14 mouse cellular contexts compared by ENCODE assay signal in genomic region chr7:27612940-27613339, GRCm38 (mm10). TPM values are rescaled to one million over a fixed set of nuclear protein-coding genes. Genes with fewer than 3 reads are reported as not detected.
DNase-seq lines count a peak whose midpoint lies in the region; ATAC-seq lines count a peak whose summit lies in the region.
"Had no signal": no experiment of that assay in that cellular context is flagged by ENCODE, and none has a peak within 500 bp of the region (broad histone marks: within the 10 kb centered on the region; RNA-seq: fewer than 3 reads in every experiment).

No protein-coding gene starts in this region.

- no peaks in the 10 kb centered on the region for H3K27me3 ChIP-seq in midbrain, embryonic 13.5 days
- no peaks in the 10 kb centered on the region for H3K27me3 ChIP-seq in midbrain, embryonic 10.5 days (ENCODE audit: low read depth, poor library complexity, severe bottlenecking)
- no peaks in the 10 kb centered on the region for H3K27me3 ChIP-seq in hindbrain, embryonic 12.5 days
- H3K27me3 ChIP-seq: embryonic facial prominence, embryonic 12.5 days; intestine, embryonic 15.5 days; liver, embryonic 15.5 days had no signal

- H3K9me3 ChIP-seq in midbrain, embryonic 13.5 days: no peaks in the 10 kb centered on the region
- no peaks in the 10 kb centered on the region for H3K9me3 ChIP-seq in midbrain, embryonic 10.5 days (replicated peaks)
- no peaks in the 10 kb centered on the region for H3K9me3 ChIP-seq in hindbrain, embryonic 12.5 days (replicated peaks)
- H3K9me3 ChIP-seq: embryonic facial prominence, embryonic 12.5 days; intestine, embryonic 15.5 days; limb, embryonic 10.5 days; liver, embryonic 15.5 days had no signal

- 70% methylated on average over 4 of the region's 4 CpGs for WGBS in midbrain, embryonic 13.5 days
- 87% methylated on average over 4 of the region's 4 CpGs for WGBS in midbrain, embryonic 10.5 days
- 80% methylated on average over 4 of the region's 4 CpGs for WGBS in hindbrain, embryonic 12.5 days

- intact Hi-C loops in left cerebral cortex, postnatal 10 days (cut with DNase I): no loop called here

- peaks cover 24% of the 10 kb centered on the region for H3K4me1 ChIP-seq in midbrain, embryonic 13.5 days (replicated peaks)
- H3K4me1 ChIP-seq in midbrain, embryonic 10.5 days: peaks cover 21% of the 10 kb centered on the region
- H3K4me1 ChIP-seq in hindbrain, embryonic 12.5 days: peaks cover 27% of the 10 kb centered on the region
- H3K4me1 ChIP-seq: embryonic facial prominence, embryonic 12.5 days; intestine, embryonic 15.5 days; limb, embryonic 10.5 days had no signal

- H3K9ac ChIP-seq in midbrain, embryonic 13.5 days (replicated peaks): 0 out of 2 replicates have a peak overlapping the region, but pooled peaks have one; percentile 10
- H3K9ac ChIP-seq in hindbrain, embryonic 12.5 days: no peak overlapping the region
- H3K9ac ChIP-seq: embryonic facial prominence, embryonic 12.5 days; intestine, embryonic 15.5 days; liver, embryonic 15.5 days had no signal

- no peak overlapping the region for H3K4me3 ChIP-seq in midbrain, embryonic 13.5 days (replicated peaks)
- H3K4me3 ChIP-seq in midbrain, embryonic 10.5 days: no peak overlapping the region
- no peak overlapping the region for H3K4me3 ChIP-seq in hindbrain, embryonic 12.5 days
- H3K4me3 ChIP-seq: embryonic facial prominence, embryonic 12.5 days; intestine, embryonic 15.5 days; limb, embryonic 10.5 days; liver, embryonic 15.5 days had no signal

- H3K27ac ChIP-seq in midbrain, embryonic 13.5 days: peak overlapping the region; percentile 88
- H3K27ac ChIP-seq in midbrain, embryonic 10.5 days (replicated peaks): no peak overlapping the region
- H3K27ac ChIP-seq in hindbrain, embryonic 12.5 days: peak overlapping the region; percentile 57
- H3K27ac ChIP-seq: embryonic facial prominence, embryonic 12.5 days; intestine, embryonic 15.5 days; limb, embryonic 10.5 days; liver, embryonic 15.5 days had no signal

- ATAC-seq in midbrain, embryonic 13.5 days: no peak
- no peak for ATAC-seq in hindbrain, embryonic 12.5 days (ENCODE audit: low FRiP score)
- ATAC-seq: intestine, embryonic 15.5 days had no signal

- H3K36me3 ChIP-seq in midbrain, embryonic 13.5 days: peaks cover 51% of the 10 kb centered on the region
- peaks cover 62% of the 10 kb centered on the region for H3K36me3 ChIP-seq in midbrain, embryonic 10.5 days
- peaks cover 44% of the 10 kb centered on the region for H3K36me3 ChIP-seq in hindbrain, embryonic 12.5 days

- no peak overlapping the region for H3K4me2 ChIP-seq in midbrain, embryonic 13.5 days (replicated peaks)
- H3K4me2 ChIP-seq in hindbrain, embryonic 12.5 days (replicated peaks): no peak overlapping the region
- H3K4me2 ChIP-seq: embryonic facial prominence, embryonic 12.5 days; intestine, embryonic 15.5 days; liver, embryonic 15.5 days had no signal

- DNase-seq in cerebellum, adult 8-10 months: peak; percentile 45
- no peak for DNase-seq in cerebellum, postnatal 4 days (ENCODE audit: low spot score in 2 of 2)
- DNase-seq in midbrain, embryonic 10.5 days (ENCODE audit: low spot score): no peak
- DNase-seq in yolk sac, embryonic 10.5 days (ENCODE audit: low spot score): no peak
- no peak for DNase-seq in left cerebral cortex, postnatal 10 days (ENCODE audit: extremely low spot score in 1 of 2, low spot score in 2 of 2)
- no peak for DNase-seq in frontal cortex, postnatal 36 days (ENCODE audit: low spot score in 2 of 2)
- DNase-seq: kidney, postnatal 36 days; lung, postnatal 4 days had no signal

RNA-seq across cellular contexts. Expression of gene Akt2, which starts 21.6 kb away (rescaled TPM):
- polyA plus RNA-seq in midbrain, embryonic 13.5 days (2015; fragmentation: Nextera tagmentation; extraction: Ambion mirVana): 64.3 and 67.4 TPM in 2 replicates
- polyA plus RNA-seq in midbrain, embryonic 10.5 days (2016; fragmentation: Nextera tagmentation; extraction: Ambion mirVana): 85.9 and 89.4 TPM in 2 replicates
- polyA plus RNA-seq in hindbrain, embryonic 12.5 days (2016; fragmentation: Nextera tagmentation; extraction: Ambion mirVana): 85.0 and 90.5 TPM in 2 replicates
- 100 to 1,000 TPM in 1 of 2 experiments, 10 to 100 TPM in 1; 92.2 to 103 TPM for total RNA-seq in left cerebral cortex, postnatal 10 days (2021)

RNA-seq across cellular contexts. Expression of gene Ttc9b, which starts 40.8 kb away (rescaled TPM):
- polyA plus RNA-seq in midbrain, embryonic 13.5 days (2015; fragmentation: Nextera tagmentation; extraction: Ambion mirVana): 37.0 and 40.5 TPM in 2 replicates
- 2.6 and 5.5 TPM in 2 replicates for polyA plus RNA-seq in midbrain, embryonic 10.5 days (2016; fragmentation: Nextera tagmentation; extraction: Ambion mirVana)
- 19.7 and 20.4 TPM in 2 replicates for polyA plus RNA-seq in hindbrain, embryonic 12.5 days (2016; fragmentation: Nextera tagmentation; extraction: Ambion mirVana)
- 100 to 1,000 TPM; 139 to 145 TPM for total RNA-seq in left cerebral cortex, postnatal 10 days (2021)

RNA-seq across cellular contexts. Expression of gene 2310022A10Rik, which starts 59.9 kb away (rescaled TPM):
- 34.6 and 36.6 TPM in 2 replicates for polyA plus RNA-seq in midbrain, embryonic 13.5 days (2015; fragmentation: Nextera tagmentation; extraction: Ambion mirVana)
- polyA plus RNA-seq in midbrain, embryonic 10.5 days (2016; fragmentation: Nextera tagmentation; extraction: Ambion mirVana): 37.3 and 39.3 TPM in 2 replicates
- 35.0 and 35.4 TPM in 2 replicates for polyA plus RNA-seq in hindbrain, embryonic 12.5 days (2016; fragmentation: Nextera tagmentation; extraction: Ambion mirVana)
- 10 to 100 TPM; 23.1 to 26.2 TPM for total RNA-seq in left cerebral cortex, postnatal 10 days (2021)

RNA-seq across cellular contexts. Expression of gene Pld3, which starts 59.9 kb away (rescaled TPM):
- 107 and 110 TPM in 2 replicates for polyA plus RNA-seq in midbrain, embryonic 13.5 days (2015; fragmentation: Nextera tagmentation; extraction: Ambion mirVana)
- polyA plus RNA-seq in midbrain, embryonic 10.5 days (2016; fragmentation: Nextera tagmentation; extraction: Ambion mirVana): 52.0 and 61.2 TPM in 2 replicates
- polyA plus RNA-seq in hindbrain, embryonic 12.5 days (2016; fragmentation: Nextera tagmentation; extraction: Ambion mirVana): 93.9 and 104 TPM in 2 replicates
- 100 to 1,000 TPM; 520 to 550 TPM for total RNA-seq in left cerebral cortex, postnatal 10 days (2021)
